Mouse (Mus musculus): ENCODE measurements at regions not wholly inside any gene's neighbourhood (a gene's known extent, or its start where the extent isn't known, plus 50 kb on each side); places are given as distances from the start of the nearest gene placed in this dataset.

DNA sequence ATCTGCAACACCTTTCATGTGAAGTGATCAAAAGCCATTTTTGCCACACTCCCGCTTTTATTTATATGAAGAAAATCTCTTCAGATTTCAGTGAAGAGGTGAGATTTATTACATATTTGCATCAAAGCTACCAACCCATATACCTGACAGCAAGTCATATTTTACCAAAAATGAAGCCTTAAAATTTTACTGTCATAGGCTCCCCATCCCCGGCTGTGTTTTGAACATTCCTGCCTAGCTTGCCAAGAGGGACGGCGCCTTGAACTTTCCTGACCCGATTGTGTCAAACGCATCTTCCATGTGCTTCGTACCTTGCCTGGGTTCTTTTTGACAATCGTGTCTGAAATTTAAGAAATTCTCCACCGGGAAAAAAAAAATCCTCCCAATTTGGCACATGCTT, 173.3 kb upstream of the Six2 start:
- TF ChIP-seq CTCF (IDR thresholded peaks at IDR 0.05; ENCODE audit: control insufficient read depth, insufficient read depth, low read length): no peak
- no peak for TF ChIP-seq POLR2A (IDR thresholded peaks at IDR 0.05; ENCODE audit: borderline replicate concordance, control insufficient read depth, low read depth, low read length)
